Comparison of ENCODE assay signal across 8 mouse cellular contexts in genomic region chr1:24587141-24587541, GRCm38 (mm10). TPM values are rescaled to one million over a fixed set of nuclear protein-coding genes. Genes with fewer than 3 reads are reported as not detected.
DNase-seq lines count a peak whose midpoint lies in the region; ATAC-seq lines count a peak whose summit lies in the region.

Gene Col19a1, minus strand, starts transcription at chr1:24587472.

- H3K9ac ChIP-seq in heart, embryonic 11.5 days (ENCODE audit: low read depth, low read length): no peak within 1 kb of the TSS
- peak within 1 kb of the TSS; percentile 63 for H3K9ac ChIP-seq in forebrain, embryonic 13.5 days
- H3K9ac ChIP-seq in intestine, embryonic 15.5 days: peak within 1 kb of the TSS; percentile 42
- no peak within 1 kb of the TSS for H3K9ac ChIP-seq in liver, embryonic 15.5 days

- intact Hi-C loops in heart, postnatal 25 days (cut with DNase I): no loop called here

- peaks cover 32% of the 10 kb centered on the region for H3K27me3 ChIP-seq in heart, embryonic 11.5 days (ENCODE audit: control insufficient read depth, insufficient read depth, low read length)
- H3K27me3 ChIP-seq in forebrain, embryonic 13.5 days: peaks cover 58% of the 10 kb centered on the region
- peaks cover 31% of the 10 kb centered on the region for H3K27me3 ChIP-seq in intestine, embryonic 15.5 days (replicated peaks)
- H3K27me3 ChIP-seq in liver, embryonic 15.5 days: peaks cover 36% of the 10 kb centered on the region

- no peak for DNase-seq in heart, postnatal 25 days (ENCODE audit: low spot score)
- DNase-seq in right cerebral cortex, postnatal 36 days (ENCODE audit: low spot score in 2 of 2): peak; percentile 24 to 26
- no peak for DNase-seq in adrenal gland, postnatal 14 days

- no peak; the same call in 1 of the 2 replicates for ATAC-seq in heart, embryonic 11.5 days (replicated peaks; ENCODE audit: insufficient number of reproducible peaks, low FRiP score, low TSS enrichment)
- peak; percentile 52 for ATAC-seq in forebrain, embryonic 13.5 days
- ATAC-seq in intestine, embryonic 15.5 days: peak; percentile 71
- ATAC-seq in liver, embryonic 15.5 days (ENCODE audit: insufficient read depth): no peak

- H3K4me2 ChIP-seq in heart, embryonic 11.5 days: peak within 1 kb of the TSS; percentile 93
- peak within 1 kb of the TSS; percentile 96 for H3K4me2 ChIP-seq in forebrain, embryonic 13.5 days
- H3K4me2 ChIP-seq in intestine, embryonic 15.5 days (replicated peaks): peak within 1 kb of the TSS; percentile 93
- peak within 1 kb of the TSS; percentile 41 for H3K4me2 ChIP-seq in liver, embryonic 15.5 days

- H3K36me3 ChIP-seq in heart, embryonic 11.5 days (ENCODE audit: control insufficient read depth, insufficient read depth, low read length): no peaks in the 10 kb centered on the region
- no peaks in the 10 kb centered on the region for H3K36me3 ChIP-seq in forebrain, embryonic 13.5 days (ENCODE audit: poor library complexity, severe bottlenecking)
- H3K36me3 ChIP-seq in intestine, embryonic 15.5 days: no peaks in the 10 kb centered on the region
- H3K36me3 ChIP-seq in liver, embryonic 15.5 days (replicated peaks): no peaks in the 10 kb centered on the region

- WGBS in heart, embryonic 11.5 days (ENCODE audit: insufficient replicate concordance): 2% methylated on average over 22 of the region's 22 CpGs
- 1% methylated on average over 22 of the region's 22 CpGs for WGBS in forebrain, embryonic 13.5 days
- WGBS in intestine, embryonic 15.5 days: 2% methylated on average over 22 of the region's 22 CpGs
- WGBS in liver, embryonic 15.5 days (ENCODE audit: insufficient replicate concordance): 3% methylated on average over 22 of the region's 22 CpGs

- no peak within 1 kb of the TSS for H3K27ac ChIP-seq in heart, embryonic 11.5 days (ENCODE audit: low read depth, low read length)
- no peak within 1 kb of the TSS for H3K27ac ChIP-seq in brown adipose tissue, adult 24 weeks (replicated peaks; ENCODE audit: low read depth, low read length)
- no peak within 1 kb of the TSS for H3K27ac ChIP-seq in forebrain, embryonic 13.5 days
- no peak within 1 kb of the TSS for H3K27ac ChIP-seq in intestine, embryonic 15.5 days
- H3K27ac ChIP-seq in liver, embryonic 15.5 days (replicated peaks): no peak within 1 kb of the TSS

- no peaks in the 10 kb centered on the region for H3K4me1 ChIP-seq in heart, embryonic 11.5 days (ENCODE audit: control insufficient read depth, insufficient read depth, low read length)
- no peaks in the 10 kb centered on the region; the same call in 1 of the 2 replicates for H3K4me1 ChIP-seq in brown adipose tissue, adult 24 weeks (ENCODE audit: control insufficient read depth, insufficient read depth, insufficient read length, low read length)
- peaks cover 11% of the 10 kb centered on the region for H3K4me1 ChIP-seq in forebrain, embryonic 13.5 days
- peaks cover 5% of the 10 kb centered on the region; the same call in 1 of the 2 replicates for H3K4me1 ChIP-seq in intestine, embryonic 15.5 days (replicated peaks)
- H3K4me1 ChIP-seq in liver, embryonic 15.5 days (replicated peaks): no peaks in the 10 kb centered on the region

- H3K4me3 ChIP-seq in heart, embryonic 11.5 days (ENCODE audit: low read depth, low read length): peak within 1 kb of the TSS; percentile 55
- peak within 1 kb of the TSS; percentile 45 for H3K4me3 ChIP-seq in brown adipose tissue, adult 24 weeks (ENCODE audit: insufficient read depth, low read depth, low read length)
- H3K4me3 ChIP-seq in forebrain, embryonic 13.5 days: peak within 1 kb of the TSS; percentile 55
- peak within 1 kb of the TSS; percentile 51 for H3K4me3 ChIP-seq in intestine, embryonic 15.5 days (replicated peaks)
- H3K4me3 ChIP-seq in liver, embryonic 15.5 days (replicated peaks): peak within 1 kb of the TSS; percentile 23

- no peaks in the 10 kb centered on the region for H3K9me3 ChIP-seq in heart, embryonic 11.5 days (replicated peaks; ENCODE audit: control insufficient read depth, low read length)
- H3K9me3 ChIP-seq in forebrain, embryonic 13.5 days (replicated peaks): no peaks in the 10 kb centered on the region
- H3K9me3 ChIP-seq in intestine, embryonic 15.5 days: no peaks in the 10 kb centered on the region
- no peaks in the 10 kb centered on the region for H3K9me3 ChIP-seq in liver, embryonic 15.5 days (replicated peaks)

RNA-seq across cellular contexts. Expression of gene Col19a1, which starts in this region (rescaled TPM):
- 0.06 TPM in 1 of 2 replicates, not detected in the other for polyA plus RNA-seq in heart, embryonic 11.5 days (2014; fragmentation: Nextera tagmentation; extraction: Ambion mirVana)
- under 1 TPM in 1 of 2 experiments, not detected in 1; 0.05 TPM for total RNA-seq in heart, postnatal 25 days (2021)
- polyA plus RNA-seq in brown adipose tissue, adult 24 weeks (2012; ENCODE audit: insufficient read depth, insufficient read length, missing spikeins): not detected in 2 replicates
- 0.48 and 1.0 TPM in 2 replicates for polyA plus RNA-seq in forebrain, embryonic 13.5 days (2015; fragmentation: Nextera tagmentation; extraction: Ambion mirVana)
- polyA plus RNA-seq in intestine, embryonic 15.5 days (2015; fragmentation: Nextera tagmentation; extraction: Ambion mirVana): 0.75 and 0.80 TPM in 2 replicates
- polyA plus RNA-seq in liver, embryonic 15.5 days (2015; fragmentation: Nextera tagmentation; extraction: Ambion mirVana): 0.03 and 0.07 TPM in 2 replicates
- 0.23 TPM in 1 of 2 replicates, not detected in the other for total RNA-seq in adrenal gland, postnatal 14 days (2021)

Comparison
In these comparisons a context has a peak if more than half of its experiments do, and no peak if none do; other contexts are left out.
1. Peak in ATAC-seq, H3K4me3 ChIP-seq, H3K9ac ChIP-seq and H3K4me2 ChIP-seq in intestine, embryonic 15.5 days; RNA of the gene not detected or under 1 TPM.
2. H3K4me2 ChIP-seq: peak in every context shown above with its lines; median percentile 96 in forebrain, embryonic 13.5 days; 93 in heart, embryonic 11.5 days; 93 in intestine, embryonic 15.5 days; 41 in liver, embryonic 15.5 days.
3. DNase-seq: peak in right cerebral cortex, postnatal 36 days (2 of 2); none in heart, postnatal 25 days (single experiment) and adrenal gland, postnatal 14 days (single experiment).
4. Peak in every context shown above with its lines, with median percentiles within 50 percentile points of each other: H3K4me3 ChIP-seq.